Mouse (Mus musculus) cortical plate, adult 2 months (tissue): ENCODE data around the gene Tceal3.

Source experiments
- CTCF ChIP-seq: fragments of 200-500 bp; IDR thresholded peaks from 2 replicates; pipeline ENCODE4 v1.5.1; 2011; ENCODE audit warnings: mild to moderate bottlenecking, control low read depth, low read length; ENCODE audit not compliant: insufficient read depth; ENCODE audit errors: extremely low read depth
- POLR2A ChIP-seq: fragments of 200-500 bp; IDR thresholded peaks from 2 replicates; pipeline ENCODE4 v1.6.1; 2011; ENCODE audit warnings: mild to moderate bottlenecking, low read length, control low read depth; ENCODE audit not compliant: insufficient read depth; ENCODE audit errors: extremely low read depth

DNA sequence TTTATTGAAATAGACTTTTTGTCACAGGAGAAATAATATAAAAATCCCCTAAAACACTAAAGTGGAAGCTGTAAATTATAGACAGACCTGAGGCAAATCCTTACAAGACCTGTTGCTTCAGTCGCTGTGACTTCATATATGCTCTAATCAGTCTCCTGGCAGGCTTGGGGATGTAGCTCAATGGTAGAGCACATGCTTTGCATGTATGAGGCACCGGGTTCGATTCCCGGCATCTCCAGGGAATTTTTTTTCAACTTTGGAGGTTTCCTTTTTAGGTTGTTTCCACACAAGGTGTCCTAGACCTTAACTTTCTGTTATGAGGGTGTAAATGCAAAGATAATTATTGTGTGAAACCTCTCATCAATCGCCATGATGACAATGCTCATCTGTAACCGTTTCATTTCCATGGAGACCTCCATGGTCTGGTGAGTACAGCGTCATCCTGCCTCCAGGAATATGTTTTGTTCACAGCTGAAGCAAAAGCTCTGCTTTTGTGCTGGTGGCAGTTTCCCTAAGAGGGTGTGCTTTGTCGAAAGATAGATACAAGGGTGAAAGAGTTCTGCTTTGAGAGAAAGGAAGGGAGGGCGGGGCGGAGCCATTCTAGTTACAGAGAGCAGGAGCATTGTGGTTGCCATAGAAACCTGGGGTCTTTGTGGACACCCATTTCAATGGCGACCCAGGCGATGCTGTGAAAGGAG, at the start of gene Tceal3:
- no peak for TF ChIP-seq CTCF
- no peak for TF ChIP-seq POLR2A
